Mouse (Mus musculus): ENCODE data around the gene Tshz2.
"Not testable (repeated sequence)": the region's sequence is repeated elsewhere in the genome, so short reads cannot be mapped to it uniquely, and the experiment has no call there.

Tshz2 gene

GRCm38 (mm10) chr2:169632338-169633151, at the start of gene Tshz2:
TSS of gene Tshz2 (plus strand) at chr2:169633013.
- DNase-seq (ENCODE audit: low read depth, low spot score): no peak

GRCm38 (mm10) chr2:169583476-169583875, 49.3 kb upstream of the Tshz2 start:
- no peak for DNase-seq (ENCODE audit: low read depth, low spot score)

- DNase-seq (ENCODE audit: low read depth, low spot score): no peak
These were observed 47.9 kb upstream of the Tshz2 start for GRCm38 (mm10) chr2:169584745-169585456.

GRCm38 (mm10) chr2:169585631-169586285, 47.1 kb upstream of the Tshz2 start:
- DNase-seq (ENCODE audit: low read depth, low spot score): no peak

GRCm38 (mm10) chr2:169586688-169587087, 46.1 kb upstream of the Tshz2 start:
- no peak for DNase-seq (ENCODE audit: low read depth, low spot score)

GRCm38 (mm10) chr2:169587645-169588044, 45.2 kb upstream of the Tshz2 start, which contains the start of gene Gm11011:
TSS of gene Gm11011 (minus strand) at chr2:169587745.
- not testable (repeated sequence) for DNase-seq (ENCODE audit: low read depth, low spot score)

GRCm38 (mm10) chr2:169589697-169590096, 43.1 kb upstream of the Tshz2 start:
- DNase-seq (ENCODE audit: low read depth, low spot score): no peak

- DNase-seq (ENCODE audit: low read depth, low spot score): no peak
These were observed 42.4 kb upstream of the Tshz2 start for GRCm38 (mm10) chr2:169590412-169590811.

- DNase-seq (ENCODE audit: low read depth, low spot score): no peak
These were observed 39.1 kb upstream of the Tshz2 start for GRCm38 (mm10) chr2:169593742-169594141.

GRCm38 (mm10) chr2:169597357-169597756, 35.5 kb upstream of the Tshz2 start:
- no peak for DNase-seq (ENCODE audit: low read depth, low spot score)

GRCm38 (mm10) chr2:169597971-169598370, 34.8 kb upstream of the Tshz2 start:
- no peak for DNase-seq (ENCODE audit: low read depth, low spot score)

GRCm38 (mm10) chr2:169599591-169599990, 33.2 kb upstream of the Tshz2 start:
- no peak for DNase-seq (ENCODE audit: low read depth, low spot score)

- DNase-seq (ENCODE audit: low read depth, low spot score): no peak
These were observed 32.6 kb upstream of the Tshz2 start for GRCm38 (mm10) chr2:169600163-169600562.

GRCm38 (mm10) chr2:169606901-169607678, 25.7 kb upstream of the Tshz2 start:
- no peak for DNase-seq (ENCODE audit: low read depth, low spot score)

- no peak for DNase-seq (ENCODE audit: low read depth, low spot score)
These were observed 25.0 kb upstream of the Tshz2 start for GRCm38 (mm10) chr2:169607787-169608186.

- DNase-seq (ENCODE audit: low read depth, low spot score): no peak
These were observed 22.9 kb upstream of the Tshz2 start for GRCm38 (mm10) chr2:169609956-169610355.

GRCm38 (mm10) chr2:169610882-169611281, 21.9 kb upstream of the Tshz2 start:
- DNase-seq (ENCODE audit: low read depth, low spot score): no peak

- DNase-seq (ENCODE audit: low read depth, low spot score): no peak
These were observed 21.3 kb upstream of the Tshz2 start for GRCm38 (mm10) chr2:169611557-169611956.

GRCm38 (mm10) chr2:169614683-169615082, 18.1 kb upstream of the Tshz2 start:
- DNase-seq (ENCODE audit: low read depth, low spot score): no peak

- no peak for DNase-seq (ENCODE audit: low read depth, low spot score)
These were observed 16.8 kb upstream of the Tshz2 start for GRCm38 (mm10) chr2:169615998-169616397.

GRCm38 (mm10) chr2:169621201-169621710, 11.6 kb upstream of the Tshz2 start:
- DNase-seq (ENCODE audit: low read depth, low spot score): no peak
